24 mouse cellular contexts compared by ENCODE assay signal in the genomic region with DNA sequence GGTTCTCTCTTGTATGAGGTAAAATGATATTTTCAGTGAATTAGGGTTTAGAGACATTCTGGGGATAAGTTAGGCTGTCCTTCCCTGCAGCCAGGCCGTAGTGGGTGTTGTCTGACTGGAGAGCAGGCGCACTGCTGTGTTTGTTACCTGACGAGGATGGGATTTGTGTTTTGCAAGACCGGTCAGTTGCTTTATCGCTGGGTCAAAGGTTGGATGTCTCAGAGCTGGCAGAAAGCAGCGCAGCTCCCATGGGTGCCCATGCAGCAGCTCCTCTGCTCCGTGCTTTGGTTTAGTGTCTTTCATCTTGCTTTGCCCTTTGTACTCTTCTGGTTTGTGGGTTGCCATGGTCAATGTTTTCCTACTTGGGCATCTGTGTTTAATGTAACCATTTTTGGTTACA. TPM values are rescaled to one million over a fixed set of nuclear protein-coding genes. Genes with fewer than 3 reads are reported as not detected.
A peak's percentile ranks its signal among the peaks of the same experiment; 100 is the strongest.
DNase-seq lines count a peak whose midpoint lies in the region; ATAC-seq and TF ChIP-seq lines count a peak whose summit lies in the region.
"Had no signal": no experiment of that assay in that cellular context is flagged by ENCODE, and none has a peak within 500 bp of the region (broad histone marks: within the 10 kb centered on the region; RNA-seq: fewer than 3 reads in every experiment).

No protein-coding gene starts in this region.

- 44% methylated on average over 7 of the region's 7 CpGs for WGBS in kidney, adult 2 months
- 75% methylated on average over 7 of the region's 7 CpGs for WGBS in liver, embryonic 15.5 days (ENCODE audit: insufficient replicate concordance)

- no peak overlapping the region for H3K4me3 ChIP-seq in kidney, adult 2 months (ENCODE audit: insufficient read depth, low read depth, low read length)
- H3K4me3 ChIP-seq in liver, embryonic 15.5 days (replicated peaks), result no peak overlapping the region
- no peak overlapping the region for H3K4me3 ChIP-seq in layer of hippocampus, adult 2 months
- H3K4me3 ChIP-seq: forebrain, embryonic 10.5 days; heart, embryonic 13.5 days; neural tube, embryonic 13.5 days had no signal

- H3K9me3 ChIP-seq in liver, embryonic 15.5 days (replicated peaks), result no peaks in the 10 kb centered on the region
- H3K9me3 ChIP-seq: forebrain, embryonic 10.5 days; heart, embryonic 13.5 days; neural tube, embryonic 13.5 days had no signal

- peak; percentile 32 for DNase-seq in adrenal gland, postnatal 14 days
- no peak for DNase-seq in adrenal gland, postnatal 4 days (ENCODE audit: low spot score in 2 of 2)
- DNase-seq in kidney, adult 2 months, result peak; percentile 92
- peak; percentile 74 to 89 for DNase-seq in kidney, postnatal 36 days
- no peak for DNase-seq in embryo, embryonic 10 days (ENCODE audit: low spot score)
- DNase-seq in left cerebral cortex, adult 8-10 months (ENCODE audit: low spot score in 2 of 2), result no peak
- no peak for DNase-seq in layer of hippocampus, adult 2 months (ENCODE audit: low spot score in 2 of 2)
- DNase-seq: cerebellum, adult 11-12 months; thymus, postnatal 36 days had no signal

- peaks cover 4% of the 10 kb centered on the region for H3K36me3 ChIP-seq in kidney, adult 2 months (ENCODE audit: control insufficient read depth, insufficient read depth, low read length)
- H3K36me3 ChIP-seq in liver, embryonic 15.5 days (replicated peaks), result peaks cover 62% of the 10 kb centered on the region

- no peak overlapping the region for H3K27ac ChIP-seq in kidney, adult 2 months (ENCODE audit: insufficient read depth, low read depth, low read length)
- peak overlapping the region; percentile 45 for H3K27ac ChIP-seq in liver, embryonic 15.5 days (replicated peaks)
- no peak overlapping the region for H3K27ac ChIP-seq in layer of hippocampus, adult 2 months
- H3K27ac ChIP-seq: forebrain, embryonic 10.5 days; heart, embryonic 13.5 days; neural tube, embryonic 13.5 days had no signal

- no peak overlapping the region for H3K9ac ChIP-seq in liver, embryonic 15.5 days
- H3K9ac ChIP-seq: heart, embryonic 13.5 days; neural tube, embryonic 13.5 days had no signal

- H3K4me1 ChIP-seq in kidney, adult 2 months (ENCODE audit: control insufficient read depth, insufficient read depth, low read length), result no peaks in the 10 kb centered on the region; the same call in 1 of the 2 replicates
- peaks cover 34% of the 10 kb centered on the region for H3K4me1 ChIP-seq in liver, embryonic 15.5 days (replicated peaks)

- TF ChIP-seq POLR2A in kidney, adult 2 months (IDR thresholded peaks at IDR 0.05; ENCODE audit: low read depth, low read length), result no peak

- no peak for TF ChIP-seq CTCF in kidney, adult 2 months (conservative IDR thresholded peaks at IDR 0.05; ENCODE audit: insufficient read depth, insufficient read length, low read depth, low read length)
- TF ChIP-seq CTCF in layer of hippocampus, adult 2 months (conservative IDR thresholded peaks at IDR 0.05), result no peak

- H3K27me3 ChIP-seq in kidney, adult 2 months (replicated peaks; ENCODE audit: control insufficient read depth, insufficient read depth, low read length), result no peaks in the 10 kb centered on the region
- no peaks in the 10 kb centered on the region for H3K27me3 ChIP-seq in liver, embryonic 15.5 days
- H3K27me3 ChIP-seq: heart, embryonic 13.5 days; neural tube, embryonic 13.5 days had no signal

- ATAC-seq in liver, embryonic 15.5 days (ENCODE audit: insufficient read depth), result no peak
- ATAC-seq: activated CD4-positive, CD25-positive, alpha-beta regulatory T cell, adult 4 months; inflammation-experienced regulatory T-cells, adult 6 months had no signal

- H3K4me2 ChIP-seq in liver, embryonic 15.5 days, result no peak overlapping the region; the same call in 1 of the 2 replicates
- H3K4me2 ChIP-seq: heart, embryonic 13.5 days; neural tube, embryonic 13.5 days had no signal

RNA-seq across cellular contexts. Expression of a gene that starts 4.6 kb away (rescaled TPM):
- total RNA-seq in adrenal gland, postnatal 14 days (2021), result 128 and 130 TPM in 2 replicates
- 100 to 1,000 TPM; 167 to 227 TPM for total RNA-seq in adrenal gland, postnatal 4 days (2021)
- 107 and 134 TPM in 2 replicates for polyA plus RNA-seq in kidney, adult 2 months (2012; rRNA removed)
- 39.5 and 49.8 TPM in 2 replicates for polyA plus RNA-seq in liver, embryonic 15.5 days (2015; fragmentation: Nextera tagmentation; extraction: Ambion mirVana)
- total RNA-seq in left cerebral cortex, adult 8-10 months (2022), result 100 to 1,000 TPM; 131 to 144 (median 133) TPM
- total RNA-seq in layer of hippocampus, adult 2 months (2021), result 100 to 1,000 TPM; 199 to 221 TPM

RNA-seq across cellular contexts. Expression of a gene that starts 4.8 kb away (rescaled TPM):
- 4.9 and 6.6 TPM in 2 replicates for total RNA-seq in adrenal gland, postnatal 14 days (2021)
- total RNA-seq in adrenal gland, postnatal 4 days (2021), result 10 to 100 TPM; 16.6 to 18.9 TPM
- polyA plus RNA-seq in kidney, adult 2 months (2012; rRNA removed), result 0.12 and 0.16 TPM in 2 replicates
- polyA plus RNA-seq in liver, embryonic 15.5 days (2015; fragmentation: Nextera tagmentation; extraction: Ambion mirVana), result 11.5 and 12.5 TPM in 2 replicates
- total RNA-seq in left cerebral cortex, adult 8-10 months (2022), result 1 to 10 TPM in 3 of 4 experiments, under 1 TPM in 1; 0.78 to 1.4 (median 1.3) TPM
- 1 to 10 TPM; 1.3 TPM for total RNA-seq in layer of hippocampus, adult 2 months (2021)

RNA-seq across cellular contexts. Expression of a gene that starts 25.5 kb away (rescaled TPM):
- total RNA-seq in adrenal gland, postnatal 14 days (2021), result 9.6 and 11.0 TPM in 2 replicates
- total RNA-seq in adrenal gland, postnatal 4 days (2021), result 10 to 100 TPM; 19.2 to 21.0 TPM
- 392 and 429 TPM in 2 replicates for polyA plus RNA-seq in kidney, adult 2 months (2012; rRNA removed)
- polyA plus RNA-seq in liver, embryonic 15.5 days (2015; fragmentation: Nextera tagmentation; extraction: Ambion mirVana), result 7.7 and 7.8 TPM in 2 replicates
- total RNA-seq in left cerebral cortex, adult 8-10 months (2022), result 1 to 10 TPM in 3 of 4 experiments, under 1 TPM in 1; 0.97 to 3.1 (median 2.2) TPM
- 1 to 10 TPM; 2.4 to 4.2 TPM for total RNA-seq in layer of hippocampus, adult 2 months (2021)

RNA-seq across cellular contexts. Expression of a gene that starts 42.5 kb away (rescaled TPM):
- total RNA-seq in adrenal gland, postnatal 14 days (2021), result not detected in 2 replicates
- total RNA-seq in adrenal gland, postnatal 4 days (2021), result not detected
- polyA plus RNA-seq in kidney, adult 2 months (2012; rRNA removed), result not detected in 2 replicates
- 0.16 TPM in 1 of 2 replicates, not detected in the other for polyA plus RNA-seq in liver, embryonic 15.5 days (2015; fragmentation: Nextera tagmentation; extraction: Ambion mirVana)
- total RNA-seq in left cerebral cortex, adult 8-10 months (2022), result not detected
- not detected for total RNA-seq in layer of hippocampus, adult 2 months (2021)
- total RNA-seq: hematopoietic stem cell, adult 5-6 weeks; layer of hippocampus, postnatal 25 days; monocyte, adult 5-6 weeks had no signal
- polyA plus RNA-seq: activated CD4-positive, CD25-positive, alpha-beta regulatory T cell, adult 4 months; brain, embryonic 14.5 days; cortical plate, adult 2 months; embryonic facial prominence, embryonic 14.5 days; forebrain, embryonic 10.5 days; heart, embryonic 13.5 days; limb, embryonic 11.5 days; lung, embryonic 16.5 days; neural tube, embryonic 13.5 days; stomach, embryonic 14.5 days had no signal

Comparison
In these comparisons a context has a peak if more than half of its experiments do, and no peak if none do; other contexts are left out.
1. DNase-seq: peak in adrenal gland, postnatal 14 days (single experiment), kidney, adult 2 months (single experiment) and kidney, postnatal 36 days (2 of 2); none in adrenal gland, postnatal 4 days (0 of 2), embryo, embryonic 10 days (single experiment), left cerebral cortex, adult 8-10 months (0 of 2) and layer of hippocampus, adult 2 months (0 of 2).